Mouse (Mus musculus) MEL (cell line): ENCODE data around the gene Mta3.

Source experiments
- CHD1 ChIP-seq: IDR thresholded peaks from 2 replicates; pipeline ENCODE4 v1.6.1; 2012; ENCODE audit warnings: low read depth, mild to moderate bottlenecking, inconsistent platforms, low read length, improper control_type of control experiment
- CTCF ChIP-seq, 3 experiments: IDR thresholded peaks in 2 of 3; conservative IDR thresholded peaks in 1 of 3; 2 replicates each; pipeline ENCODE4 v1.5.1; 2011 to 2012; ENCODE audit warnings: low read length in 3 of 3, low read depth in 2 of 3, mild to moderate bottlenecking in 2 of 3, improper control_type of control experiment in 1 of 3, inconsistent platforms in 1 of 3, mixed read lengths in 1 of 3, moderate library complexity in 1 of 3; ENCODE audit not compliant: control insufficient read depth in 1 of 3, insufficient read depth in 1 of 3, poor library complexity in 1 of 3, severe bottlenecking in 1 of 3
- EP300 ChIP-seq, 2 experiments: IDR thresholded peaks; 2 replicates each; pipeline ENCODE4 v1.6.1; 2011; ENCODE audit warnings: improper control_type of control experiment in 2 of 2, low read length in 2 of 2, low read depth in 1 of 2, mild to moderate bottlenecking in 1 of 2
- ETS1 ChIP-seq: IDR thresholded peaks from 2 replicates; pipeline ENCODE4 v1.6.1; 2012; ENCODE audit warnings: low read depth, mild to moderate bottlenecking, inconsistent platforms, low read length, improper control_type of control experiment, moderate library complexity
- JUND ChIP-seq: IDR thresholded peaks from 2 replicates; pipeline ENCODE4 v1.6.1; 2011; ENCODE audit warnings: low read depth, mild to moderate bottlenecking, improper control_type of control experiment, low read length
- MAFK ChIP-seq: IDR thresholded peaks from 2 replicates; pipeline ENCODE4 v1.6.1; 2011; ENCODE audit warnings: low read depth, mild to moderate bottlenecking, low read length, improper control_type of control experiment, borderline replicate concordance
- MEF2A ChIP-seq: IDR thresholded peaks from 2 replicates; pipeline ENCODE4 v1.6.1; 2014; ENCODE audit warnings: low read depth, mild to moderate bottlenecking, inconsistent platforms, low read length, improper control_type of control experiment; ENCODE audit not compliant: poor library complexity, insufficient replicate concordance, severe bottlenecking; ENCODE audit errors: extremely low read depth
- MYB ChIP-seq: IDR thresholded peaks from 2 replicates; pipeline ENCODE4 v1.6.1; 2011; ENCODE audit warnings: mild to moderate bottlenecking, low read depth, low read length, improper control_type of control experiment
- MYC ChIP-seq: IDR thresholded peaks from 2 replicates; pipeline ENCODE4 v1.6.1; 2011; ENCODE audit warnings: low read depth, mild to moderate bottlenecking, low read length, improper control_type of control experiment, moderate library complexity
- POLR2A ChIP-seq, 2 experiments: IDR thresholded peaks; 2 replicates each; pipeline ENCODE4 v1.6.1; 2011 to 2012; ENCODE audit warnings: low read length in 2 of 2, mild to moderate bottlenecking in 2 of 2, control low read depth in 1 of 2, improper control_type of control experiment in 1 of 2, low read depth in 1 of 2, moderate library complexity in 1 of 2; ENCODE audit not compliant: control insufficient read depth in 1 of 2, insufficient read depth in 1 of 2, poor library complexity in 1 of 2
- POLR2AphosphoS2 ChIP-seq: IDR thresholded peaks from 2 replicates; pipeline ENCODE4 v1.6.1; 2011; ENCODE audit warnings: low read length, improper control_type of control experiment
- USF2 ChIP-seq, 2 experiments: IDR thresholded peaks; 2 replicates each; pipeline ENCODE4 v1.6.1; 2011 to 2012; ENCODE audit warnings: improper control_type of control experiment in 2 of 2, low read length in 2 of 2, borderline replicate concordance in 1 of 2, inconsistent platforms in 1 of 2, low read depth in 1 of 2, mild to moderate bottlenecking in 1 of 2; ENCODE audit not compliant: insufficient read depth in 1 of 2

GRCm38 (mm10) chr17:83770371-83770770, 64.4 kb downstream of the Mta3 start:
- no peak for TF ChIP-seq CTCF (IDR thresholded peaks at IDR 0.05 in 2 of 3, conservative IDR thresholded peaks at IDR 0.05 in 1 of 3; ENCODE audit: control insufficient read depth in 1 of 3, insufficient read depth in 1 of 3, low read depth in 2 of 3, low read length in 3 of 3, poor library complexity in 1 of 3, severe bottlenecking in 1 of 3)
- no peak for TF ChIP-seq JUND
- TF ChIP-seq MAFK, result no peak
- TF ChIP-seq POLR2A (IDR thresholded peaks at IDR 0.05; ENCODE audit: control insufficient read depth in 1 of 2, insufficient read depth in 1 of 2, low read depth in 1 of 2, low read length in 2 of 2, poor library complexity in 1 of 2), result no peak
- TF ChIP-seq MEF2A, result no peak
- no peak for TF ChIP-seq CHD1
- TF ChIP-seq EP300 (IDR thresholded peaks at IDR 0.05; ENCODE audit: low read depth in 1 of 2, low read length in 2 of 2), result no peak
- TF ChIP-seq ETS1, result no peak
- no peak for TF ChIP-seq POLR2AphosphoS2
- TF ChIP-seq USF2 (IDR thresholded peaks at IDR 0.05; ENCODE audit: borderline replicate concordance in 1 of 2, insufficient read depth in 1 of 2, low read depth in 1 of 2, low read length in 2 of 2), result no peak
- no peak for TF ChIP-seq MYB
- TF ChIP-seq MYC, result no peak
